Mouse (Mus musculus): ENCODE measurements around the gene Clba1.

- TF ChIP-seq CTCF (IDR thresholded peaks at IDR 0.05; ENCODE audit: low read depth): no peak
- TF ChIP-seq EP300 (IDR thresholded peaks at IDR 0.05; ENCODE audit: low read depth): no peak
Observed at GRCm38 (mm10) chr12:112763176-112763575, 45.6 kb upstream of the Clba1 start.
